Mouse (Mus musculus) gastrocnemius, postnatal 4 days (tissue): Measurements from ENCODE around the gene Zfp846. TPM values are rescaled to one million over a fixed set of nuclear protein-coding genes. Genes with fewer than 3 reads are reported as not detected.

Experiments
- DNase-seq, 2 experiments: peaks; one replicate each; pipeline ENCODE4 v3.0.0; 2021 to 2022; ENCODE audit warnings: low spot score in 2 of 2, mixed read lengths in 2 of 2
- total RNA-seq, 2 experiments: library from RNA; stranded (reverse); gene quantifications; 2 replicates each; pipeline ENCODE4 v1.2.3; 2021

Gene Zfp846
- total RNA-seq, 2 experiments from 2014 or later, result 6.9 to 7.8 TPM

DNA sequence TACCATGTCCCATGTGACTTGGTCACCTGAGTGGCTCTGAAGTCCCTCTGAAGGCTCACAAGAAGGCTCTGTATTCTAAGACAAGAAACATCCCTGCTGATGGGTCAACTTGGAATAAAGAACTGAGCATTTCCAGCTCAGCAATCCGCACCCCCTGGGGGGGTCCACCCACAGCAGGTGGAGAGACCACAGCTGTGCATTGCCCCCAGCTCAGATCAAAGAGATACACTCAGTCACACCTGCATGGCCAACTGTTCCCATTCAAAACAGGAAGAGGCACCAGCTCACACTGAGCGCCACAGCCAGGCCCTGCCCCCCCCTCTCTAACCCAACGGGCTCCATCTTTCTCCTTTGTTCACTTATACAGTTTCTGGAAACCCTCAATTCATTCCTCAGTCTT lies 55.2 kb downstream of the Zfp846 start:
- no peak for DNase-seq

DNA sequence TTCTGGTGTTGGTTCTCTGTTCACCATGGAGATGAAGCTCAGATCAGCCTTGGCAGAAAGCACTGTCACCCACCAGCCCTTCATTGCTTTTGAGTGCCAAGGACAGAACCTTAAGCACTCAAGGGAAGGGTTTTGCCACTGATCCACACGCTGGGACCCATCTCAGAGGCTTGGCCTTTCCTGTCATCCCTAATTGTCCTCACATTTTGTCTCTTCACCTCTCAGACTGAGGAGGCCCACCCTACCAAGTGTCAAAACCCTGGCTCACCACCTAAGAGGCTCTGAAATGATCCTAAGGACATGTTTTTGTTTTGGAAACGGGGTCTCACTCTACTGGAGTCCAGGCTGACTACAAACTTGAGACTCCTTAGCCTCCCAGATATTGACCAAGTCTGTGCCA lies 55.7 kb downstream of the Zfp846 start:
- DNase-seq, result no peak

DNA sequence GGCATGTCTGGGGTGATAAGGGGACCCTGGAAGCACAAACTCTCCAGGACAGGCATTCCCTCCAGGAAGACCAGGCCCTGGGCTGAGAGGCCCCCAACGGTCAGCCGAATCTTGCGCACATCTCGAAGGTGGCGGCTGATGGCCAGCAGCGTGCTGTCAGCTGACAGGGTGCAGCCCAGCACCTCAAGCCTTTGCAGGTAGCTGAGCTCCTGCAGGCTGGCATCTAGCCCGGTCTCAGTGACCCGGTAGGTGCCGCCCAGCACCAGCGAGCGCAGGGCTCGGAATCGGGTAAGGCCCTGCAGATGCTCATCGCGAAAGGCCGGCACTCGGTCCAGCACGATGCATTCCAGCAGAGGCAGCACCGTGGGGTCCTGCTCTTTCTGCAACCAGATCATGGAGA lies 57.5 kb downstream of the Zfp846 start:
- peak in 1 of 2 experiments; percentile 9 for DNase-seq

DNA sequence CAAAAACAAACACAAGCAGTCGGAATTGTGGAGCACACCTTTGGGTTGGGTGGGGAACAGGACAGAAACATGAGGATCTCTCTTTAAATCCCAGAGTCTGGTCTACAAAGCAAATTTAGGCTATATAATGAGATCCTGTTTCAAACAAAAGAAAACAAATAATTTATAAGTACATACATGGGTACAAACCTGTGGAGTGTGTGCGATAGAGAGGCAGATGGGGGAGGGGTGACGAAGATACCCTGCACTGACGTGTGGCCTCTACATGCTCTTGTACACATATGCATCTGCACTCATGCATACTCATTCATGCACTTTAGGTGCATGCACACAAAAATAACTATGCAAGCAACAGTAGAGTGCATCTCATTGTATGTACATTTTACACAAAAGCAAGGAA lies 58.4 kb downstream of the Zfp846 start:
- DNase-seq, result no peak

- no peak for DNase-seq
Measured at GRCm38 (mm10) chr9:20641501-20641900, 60.4 kb downstream of the Zfp846 start.

- DNase-seq, result peak; percentile 75 to 89
Measured at GRCm38 (mm10) chr9:20642101-20642895, 61.2 kb downstream of the Zfp846 start, which contains the start of gene Ubl5. TSS of gene Ubl5 (plus strand) at chr9:20642878.

DNA sequence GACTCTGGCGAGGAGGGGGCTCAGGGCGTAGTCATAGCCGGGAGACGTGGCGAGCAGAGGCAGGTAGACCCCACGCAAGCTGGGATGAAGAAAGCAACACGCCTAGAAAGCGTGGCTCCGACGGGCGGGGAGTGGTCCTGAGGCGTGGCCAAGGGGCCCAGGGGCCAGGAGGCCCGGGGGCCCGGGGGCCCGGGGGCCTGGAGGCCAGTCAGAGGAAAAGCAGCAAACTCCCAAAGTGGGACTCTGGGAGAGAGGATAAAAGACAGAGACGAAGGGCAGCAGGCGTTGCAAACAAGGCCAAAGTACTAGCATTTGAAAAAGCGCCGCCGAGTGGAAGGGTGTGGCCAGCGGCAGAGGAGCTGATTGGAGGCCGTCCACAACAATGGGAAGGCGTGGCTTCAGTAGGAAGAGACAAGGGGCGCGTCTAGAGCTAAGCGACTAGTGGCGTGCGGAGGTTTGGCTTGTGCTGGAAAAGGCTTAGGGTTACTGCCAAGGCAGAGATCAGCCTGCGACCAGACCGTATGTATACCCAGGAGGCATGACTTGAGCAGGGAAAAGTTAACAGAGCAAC lies 61.9 kb downstream of the Zfp846 start:
- DNase-seq, result peak; percentile 72 to 91

- DNase-seq, result no peak
Measured at GRCm38 (mm10) chr9:20643781-20644180, 62.7 kb downstream of the Zfp846 start.

GRCm38 (mm10) chr9:20644360-20645081 lies 63.4 kb downstream of the Zfp846 start, which contains the start of gene Fbxl12:
TSS of gene Fbxl12 (minus strand) at chr9:20644767.
- DNase-seq, result peak; percentile 33 to 66

GRCm38 (mm10) chr9:20645121-20645520 lies 64.0 kb downstream of the Zfp846 start:
- peak in 1 of 2 experiments; percentile 14 for DNase-seq

DNA sequence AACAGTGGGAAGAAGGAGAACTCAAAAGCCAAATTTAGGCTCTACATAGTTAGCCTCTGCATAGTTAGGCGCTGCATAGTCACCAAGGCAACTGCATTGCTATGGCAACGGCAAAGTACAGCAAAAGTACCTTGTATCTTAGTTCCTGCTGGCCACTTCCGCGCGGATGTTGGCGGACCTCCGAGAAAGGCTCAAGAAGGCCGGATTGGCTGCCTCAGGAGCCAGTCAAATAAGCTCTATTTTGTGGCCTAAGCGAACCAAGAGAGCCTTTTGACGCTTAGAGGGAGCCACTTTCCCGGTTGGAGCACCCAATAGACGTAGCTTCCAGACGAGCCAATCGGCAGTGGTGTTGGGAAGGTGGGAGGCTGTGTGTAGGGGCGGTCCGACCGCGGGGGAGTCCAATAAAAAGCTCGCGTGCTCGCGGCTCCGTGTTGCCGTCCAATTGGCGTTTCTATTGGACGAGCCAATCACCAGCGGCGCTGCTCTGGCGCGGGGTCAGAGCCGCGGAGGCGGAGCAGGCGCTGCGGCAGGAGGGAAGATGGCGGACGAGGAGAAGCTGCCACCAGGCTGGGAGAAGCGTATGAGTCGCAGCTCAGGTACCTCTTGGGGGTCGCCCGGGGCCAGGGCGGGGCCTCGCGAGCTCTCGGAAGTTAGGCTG lies 70.6 kb downstream of the Zfp846 start, which contains the start of gene Pin1:
TSS of gene Pin1 (plus strand) at position 494 of the 658 bp plus-strand sequence.
- peak; percentile 93 to 97 for DNase-seq

- DNase-seq, result peak in 1 of 2 experiments; percentile 27
Measured at GRCm38 (mm10) chr9:20652260-20652658, 71.2 kb downstream of the Zfp846 start.

- no peak for DNase-seq
Measured at GRCm38 (mm10) chr9:20653859-20654258, 72.8 kb downstream of the Zfp846 start.

Other genes starting within 250 kb of the Zfp846 start
- under 1 TPM in 1 of 2 experiments, not detected in 1; 0.27 TPM for gene Olfr18, start 245.2 kb upstream of the Zfp846 start, total RNA-seq
- gene Zfp560, start 196.1 kb upstream of the Zfp846 start, total RNA-seq, result 10 to 100 TPM in 1 of 2 experiments, 1 to 10 TPM in 1; 9.5 to 14.1 TPM
- gene Zfp26, start 121.1 kb upstream of the Zfp846 start, total RNA-seq, result 10 to 100 TPM; 19.5 to 23.2 TPM
- 10 to 100 TPM; 15.9 to 19.6 TPM for gene Zfp426, start 88.5 kb upstream of the Zfp846 start, total RNA-seq
- 10 to 100 TPM; 50.7 to 54.5 TPM for gene Zfp266, start 59.9 kb upstream of the Zfp846 start, total RNA-seq
- 100 to 1,000 TPM; 178 to 190 TPM for gene Ubl5, start 61.6 kb downstream of the Zfp846 start, total RNA-seq
- gene Fbxl12, start 63.5 kb downstream of the Zfp846 start, total RNA-seq, result 10 to 100 TPM; 15.1 to 17.2 TPM
- 10 to 100 TPM; 17.3 to 18.6 TPM for gene Pin1, start 70.8 kb downstream of the Zfp846 start, total RNA-seq
- gene Olfm2, start 165.1 kb downstream of the Zfp846 start, total RNA-seq, result under 1 TPM; 0.74 to 0.98 TPM
- 100 to 1,000 TPM; 156 to 159 TPM for gene Col5a3, start 233.8 kb downstream of the Zfp846 start, total RNA-seq
- gene Rdh8, start 237.2 kb downstream of the Zfp846 start, total RNA-seq, result not detected